Mouse (Mus musculus) hindbrain, postnatal 0 days (tissue): Measurements from ENCODE around the gene Dcxr. TPM values are rescaled to one million over a fixed set of nuclear protein-coding genes. Genes with fewer than 3 reads are reported as not detected.

Experiments
- ATAC-seq: fragments of 200-750 bp; cut with Nextera tagmentation; 2 replicates; pipeline ENCODE4 v1.8.0; 2017; ENCODE audit warnings: mild to moderate bottlenecking, moderate TSS enrichment, moderate library complexity
- DNase-seq: peaks from one replicate; pipeline ENCODE4 v3.0.0-alpha.2; 2015; ENCODE audit warnings: low spot score
- H3K27ac ChIP-seq: fragments of 300-500 bp; sonication (generic); 2 replicates; pipeline ENCODE4 v1.5.1; 2014; ENCODE audit warnings: mild to moderate bottlenecking
- H3K27me3 ChIP-seq: fragments of 300-500 bp; sonication (generic); 2 replicates; pipeline ENCODE4 v1.6.1; 2014; ENCODE audit warnings: low read length, mixed read lengths; ENCODE audit not compliant: insufficient read depth
- H3K36me3 ChIP-seq: fragments of 300-500 bp; sonication (generic); 2 replicates; pipeline ENCODE4 v1.6.1; 2014; ENCODE audit warnings: low read length, mixed read lengths; ENCODE audit not compliant: insufficient read depth
- H3K4me1 ChIP-seq: fragments of 300-500 bp; sonication (generic); 2 replicates; pipeline ENCODE4 v1.6.1; 2014; ENCODE audit warnings: antibody characterized with exemption, low read length, mixed read lengths; ENCODE audit not compliant: insufficient read depth
- H3K4me2 ChIP-seq: fragments of 300-500 bp; sonication (generic); 2 replicates; pipeline ENCODE4 v1.6.1; 2014; ENCODE audit warnings: low read depth, mild to moderate bottlenecking, low read length, moderate library complexity, mixed read lengths
- H3K4me3 ChIP-seq: fragments of 300-500 bp; sonication (generic); 2 replicates; pipeline ENCODE4 v1.5.1; 2014; ENCODE audit warnings: low read length
- H3K9ac ChIP-seq: fragments of 300-500 bp; sonication (generic); replicated peaks from 2 replicates; pipeline ENCODE4 v1.6.1; 2014; ENCODE audit warnings: mild to moderate bottlenecking, low read length, moderate library complexity, mixed read lengths
- H3K9me3 ChIP-seq: fragments of 300-500 bp; sonication (generic); 2 replicates; pipeline ENCODE4 v1.6.1; 2016; ENCODE audit warnings: low read length, mixed read lengths
- CTCF ChIP-seq: IDR thresholded peaks from 2 replicates; pipeline ENCODE4 v1.5.1; 2016; ENCODE audit warnings: antibody characterized with exemption, control low read depth, low read depth
- WGBS: fragments of 180-500 bp; shearing (Covaris S2); extraction: QIAGEN DNeasy Blood & Tissue Kit; methylation state at CpG from one replicate; pipeline ENCODE4 v1.1.7; 2014; 5-methylcytosine and 5-hydroxymethylcytosine counted together
- polyA plus RNA-seq: library from polyadenylated mRNA; unstranded; fragments of >200 nt; fragmentation: Nextera tagmentation; extraction: Ambion mirVana; gene quantifications from 2 replicates; pipeline ENCODE4 v1.2.1, GENCODE M21; 2015
- total RNA-seq: library from RNA; depleted of rRNA; stranded (reverse); fragments of >200 nt; gene quantifications from 2 replicates; pipeline ENCODE4 v1.2.3, GENCODE M21; 2014

The Dcxr gene
- total and polyA plus RNA-seq, 2 experiments from 2014 or later = 17.6 to 21.3 TPM

- H3K4me3 ChIP-seq = no peak overlapping the region
- no peaks in the 10 kb centered on the region for H3K4me1 ChIP-seq
- no peak overlapping the region for H3K4me2 ChIP-seq
- no peak overlapping the region for H3K27ac ChIP-seq
- H3K27me3 ChIP-seq = no peaks in the 10 kb centered on the region
- no peaks in the 10 kb centered on the region for H3K36me3 ChIP-seq
- H3K9me3 ChIP-seq = 0 out of 2 replicates have a peak, but pooled peaks cover 4% of the 10 kb centered on the region
- DNase-seq (no peak), ATAC-seq (no peak)
- 68% methylated on average over 14 of the region's 14 CpGs for WGBS
- H3K9ac ChIP-seq = no peak overlapping the region
- no peak for TF ChIP-seq CTCF
Measured at GRCm38 (mm10) chr11:120761811-120762671, 35.0 kb upstream of the Dcxr start.

GRCm38 (mm10) chr11:120760236-120760635, 33.2 kb upstream of the Dcxr start:
- ATAC-seq (no peak), DNase-seq (no peak)
- no peak for TF ChIP-seq CTCF
- 0 out of 2 replicates have a peak, but pooled peaks cover 4% of the 10 kb centered on the region for H3K9me3 ChIP-seq
- no peak overlapping the region for H3K9ac ChIP-seq
- no peak overlapping the region for H3K27ac ChIP-seq
- no peaks in the 10 kb centered on the region for H3K27me3 ChIP-seq
- no peak overlapping the region for H3K4me2 ChIP-seq
- H3K4me3 ChIP-seq = no peak overlapping the region
- no peaks in the 10 kb centered on the region for H3K36me3 ChIP-seq
- H3K4me1 ChIP-seq = no peaks in the 10 kb centered on the region
- 81% methylated on average over 9 of the region's 9 CpGs for WGBS

- 72% methylated on average over 4 of the region's 4 CpGs for WGBS
- Histone ChIP-seq H3K4me2 (no peak overlapping the region), H3K36me3 (no peaks in the 10 kb centered on the region), H3K4me1 (no peaks in the 10 kb centered on the region), H3K9ac (no peak overlapping the region), H3K27ac (no peak overlapping the region), H3K27me3 (no peaks in the 10 kb centered on the region), H3K4me3 (no peak overlapping the region), H3K9me3 (no peaks in the 10 kb centered on the region)
- no peak for ATAC-seq
- DNase-seq = no peak
- no peak for TF ChIP-seq CTCF
Measured at GRCm38 (mm10) chr11:120751606-120752005, 24.5 kb upstream of the Dcxr start.

- WGBS = 60% methylated on average over 8 of the region's 8 CpGs
- Histone ChIP-seq H3K36me3 (no peaks in the 10 kb centered on the region), H3K4me2 (no peak overlapping the region), H3K27ac (no peak overlapping the region), H3K4me3 (no peak overlapping the region), H3K9ac (no peak overlapping the region), H3K4me1 (no peaks in the 10 kb centered on the region), H3K9me3 (no peaks in the 10 kb centered on the region), H3K27me3 (no peaks in the 10 kb centered on the region)
- no peak for ATAC-seq
- peak; percentile 12 for DNase-seq
- TF ChIP-seq CTCF = peak; percentile 34; the same call in 1 of the 2 replicates
Measured at GRCm38 (mm10) chr11:120749430-120749829, 22.3 kb upstream of the Dcxr start.

- whole genome bisulfite sequencing = 91% methylated on average over 4 of the region's 4 CpGs
- Histone ChIP-seq H3K27ac (no peak overlapping the region), H3K9ac (no peak overlapping the region), H3K4me2 (no peak overlapping the region), H3K4me1 (no peaks in the 10 kb centered on the region), H3K36me3 (no peaks in the 10 kb centered on the region), H3K4me3 (no peak overlapping the region), H3K9me3 (no peaks in the 10 kb centered on the region), H3K27me3 (no peaks in the 10 kb centered on the region)
- TF ChIP-seq CTCF = no peak
- DNase-seq (no peak), ATAC-seq (no peak)
Measured at GRCm38 (mm10) chr11:120747974-120748373, 20.9 kb upstream of the Dcxr start.

GRCm38 (mm10) chr11:120744121-120744701, 17.1 kb upstream of the Dcxr start:
- TF ChIP-seq CTCF = no peak

GRCm38 (mm10) chr11:120740981-120741380, 13.9 kb upstream of the Dcxr start:
- Histone ChIP-seq H3K27me3 (no peaks in the 10 kb centered on the region), H3K9me3 (no peaks in the 10 kb centered on the region), H3K36me3 (no peaks in the 10 kb centered on the region), H3K4me3 (no peak overlapping the region), H3K27ac (no peak overlapping the region), H3K9ac (no peak overlapping the region), H3K4me2 (no peak overlapping the region), H3K4me1 (no peaks in the 10 kb centered on the region)
- ATAC-seq = no peak
- 86% methylated on average over 5 of the region's 5 CpGs for WGBS
- no peak for DNase-seq
- no peak for TF ChIP-seq CTCF

More at GRCm38 (mm10) chr11:120744121-120744701, 17.1 kb upstream of the Dcxr start:
- Histone ChIP-seq H3K27me3 (no peaks in the 10 kb centered on the region), H3K9me3 (no peaks in the 10 kb centered on the region), H3K4me2 (no peak overlapping the region), H3K4me1 (no peaks in the 10 kb centered on the region), H3K27ac (no peak overlapping the region), H3K9ac (no peak overlapping the region), H3K4me3 (no peak overlapping the region), H3K36me3 (no peaks in the 10 kb centered on the region)
- DNase-seq (no peak), ATAC-seq (no peak)
- WGBS = 79% methylated on average over 7 of the region's 7 CpGs
